Mouse (Mus musculus) limb, embryonic 11.5 days (tissue): ENCODE data around the gene Gsto2. TPM values are rescaled to one million over a fixed set of nuclear protein-coding genes. Genes with fewer than 3 reads are reported as not detected.

Experiments used
- ATAC-seq: fragments of 200-750 bp; cut with Nextera tagmentation; 2 replicates; pipeline ENCODE4 v1.8.0; 2017; ENCODE audit warnings: low read depth; ENCODE audit not compliant: insufficient number of reproducible peaks, low FRiP score, low TSS enrichment
- DNase-seq: peaks from one replicate; pipeline ENCODE4 v3.0.0-alpha.2; 2015; ENCODE audit warnings: low spot score
- H3K27ac ChIP-seq: fragments of 300-500 bp; sonication (generic); replicated peaks from 2 replicates; pipeline ENCODE4 v1.5.1; 2014; ENCODE audit warnings: low read depth, mild to moderate bottlenecking, low read length
- H3K27me3 ChIP-seq: fragments of 300-500 bp; sonication (generic); 2 replicates; pipeline ENCODE4 v1.6.1; 2014; ENCODE audit warnings: mild to moderate bottlenecking, low read length, mixed read lengths; ENCODE audit not compliant: control insufficient read depth, insufficient read depth
- H3K36me3 ChIP-seq: fragments of 300-500 bp; sonication (generic); 2 replicates; pipeline ENCODE4 v1.6.1; 2014; ENCODE audit warnings: mild to moderate bottlenecking, low read length, moderate library complexity, mixed read lengths; ENCODE audit not compliant: control insufficient read depth, insufficient read depth
- H3K4me1 ChIP-seq: fragments of 300-500 bp; sonication (generic); 2 replicates; pipeline ENCODE4 v1.6.1; 2014; ENCODE audit warnings: low read length, mixed read lengths; ENCODE audit not compliant: control insufficient read depth, insufficient read depth
- H3K4me2 ChIP-seq: fragments of 300-500 bp; sonication (generic); 2 replicates; pipeline ENCODE4 v1.6.1; 2014; ENCODE audit warnings: low read depth, mild to moderate bottlenecking, moderate library complexity; ENCODE audit not compliant: severe bottlenecking
- H3K4me3 ChIP-seq: fragments of 300-500 bp; sonication (generic); 2 replicates; pipeline ENCODE4 v1.5.1; 2014; ENCODE audit warnings: low read depth, low read length
- H3K9ac ChIP-seq: fragments of 300-500 bp; sonication (generic); 2 replicates; pipeline ENCODE4 v1.6.1; 2014; ENCODE audit warnings: mild to moderate bottlenecking, low read length
- H3K9me3 ChIP-seq: fragments of 300-500 bp; sonication (generic); 2 replicates; pipeline ENCODE4 v1.6.1; 2016; ENCODE audit warnings: low read length; ENCODE audit not compliant: control insufficient read depth
- WGBS: fragments of 180-500 bp; shearing (Covaris S2); extraction: QIAGEN DNeasy Blood & Tissue Kit; methylation state at CpG from one replicate; pipeline ENCODE4 v1.1.7; 2014; 5-methylcytosine and 5-hydroxymethylcytosine counted together
- polyA plus RNA-seq: library from polyadenylated mRNA; unstranded; fragments of >200 nt; fragmentation: Nextera tagmentation; extraction: Ambion mirVana; gene quantifications from 2 replicates; pipeline ENCODE4 v1.2.1, GENCODE M21; 2014

Gsto2 gene
- polyA plus RNA-seq, 1 experiment from 2014 or later, result 1.1 TPM

DNA sequence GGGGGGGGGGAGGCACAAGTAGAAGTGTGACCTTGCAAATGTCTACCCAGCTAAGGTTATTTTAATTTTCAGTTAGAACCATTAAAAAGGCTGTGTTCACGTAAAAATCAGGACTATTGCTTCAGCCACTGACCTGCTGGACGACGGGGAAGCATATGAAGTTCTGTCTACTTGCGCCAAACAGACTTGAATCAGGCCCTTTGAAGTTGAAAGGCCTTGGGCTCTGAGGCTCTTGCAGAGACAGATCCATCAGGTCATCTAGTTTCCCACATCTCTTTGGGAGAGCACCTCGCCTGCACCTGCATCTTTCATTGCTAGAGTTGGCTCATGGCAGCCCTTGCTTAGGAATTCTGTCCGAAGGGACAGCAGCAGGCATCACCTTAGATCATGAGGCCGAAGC is 48.0 kb downstream of the Gsto2 start:
- no peak overlapping the region for H3K27ac ChIP-seq
- no peaks in the 10 kb centered on the region for H3K27me3 ChIP-seq
- WGBS, result 67% methylated on average over 7 of the region's 7 CpGs
- H3K9me3 ChIP-seq, result no peaks in the 10 kb centered on the region
- H3K4me2 ChIP-seq, result no peak overlapping the region
- H3K4me3 ChIP-seq, result no peak overlapping the region
- H3K4me1 ChIP-seq, result peaks cover 34% of the 10 kb centered on the region
- ATAC-seq (no peak), DNase-seq (no peak)
- no peaks in the 10 kb centered on the region for H3K36me3 ChIP-seq
- H3K9ac ChIP-seq, result no peak overlapping the region

DNA sequence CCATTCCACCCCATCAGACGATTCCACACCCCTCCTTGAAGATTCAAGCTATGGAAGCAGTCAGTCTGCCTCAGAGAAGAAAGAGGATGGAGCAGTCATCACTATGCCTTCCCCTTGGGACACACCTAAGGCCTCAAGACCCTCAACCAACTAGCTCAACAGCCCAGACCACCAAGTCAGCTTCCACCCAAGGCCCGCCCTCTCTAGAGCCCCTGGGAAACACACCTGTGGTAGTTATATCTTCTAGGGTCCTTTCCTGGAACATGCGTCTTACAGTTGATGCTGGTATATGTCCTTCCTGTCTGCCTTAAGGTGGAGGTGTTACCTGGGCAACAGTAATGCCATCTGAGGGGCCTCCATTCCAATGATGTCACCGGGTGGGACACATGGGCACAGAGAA is 48.9 kb downstream of the Gsto2 start:
- H3K27me3 ChIP-seq, result no peaks in the 10 kb centered on the region
- H3K4me1 ChIP-seq, result peaks cover 28% of the 10 kb centered on the region
- no peak overlapping the region for H3K4me3 ChIP-seq
- H3K9me3 ChIP-seq, result no peaks in the 10 kb centered on the region
- no peak overlapping the region for H3K9ac ChIP-seq
- ATAC-seq (no peak), DNase-seq (no peak)
- H3K36me3 ChIP-seq, result no peaks in the 10 kb centered on the region
- WGBS, result 91% methylated on average over 4 of the region's 4 CpGs
- H3K4me2 ChIP-seq, result no peak overlapping the region
- H3K27ac ChIP-seq, result no peak overlapping the region

DNA sequence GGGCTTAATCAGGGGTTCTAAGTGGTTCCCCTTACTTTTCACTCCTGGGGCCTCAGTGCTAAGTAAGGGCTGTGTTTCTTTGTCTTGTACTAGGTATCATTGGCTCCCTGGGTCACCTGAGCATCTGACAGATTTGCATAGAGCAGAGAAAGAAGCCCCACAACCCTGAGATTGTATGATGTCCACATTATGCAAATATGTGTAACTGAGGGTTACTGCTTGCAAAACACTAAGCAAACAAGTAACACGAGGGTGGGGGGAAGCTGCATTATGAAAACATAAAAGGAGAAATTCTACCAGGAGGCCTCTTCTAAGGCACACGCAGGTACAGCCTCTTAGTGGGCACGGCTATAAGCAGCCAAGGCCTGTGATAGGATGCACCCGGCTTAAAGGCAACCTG is 49.9 kb downstream of the Gsto2 start:
- no peak overlapping the region for H3K4me3 ChIP-seq
- no peaks in the 10 kb centered on the region for H3K9me3 ChIP-seq
- H3K9ac ChIP-seq, result no peak overlapping the region
- no peaks in the 10 kb centered on the region for H3K36me3 ChIP-seq
- H3K27ac ChIP-seq, result no peak overlapping the region
- DNase-seq (no peak), ATAC-seq (no peak)
- no peaks in the 10 kb centered on the region for H3K27me3 ChIP-seq
- WGBS, result 84% methylated on average over 4 of the region's 4 CpGs
- peaks cover 25% of the 10 kb centered on the region for H3K4me1 ChIP-seq
- no peak overlapping the region for H3K4me2 ChIP-seq

DNA sequence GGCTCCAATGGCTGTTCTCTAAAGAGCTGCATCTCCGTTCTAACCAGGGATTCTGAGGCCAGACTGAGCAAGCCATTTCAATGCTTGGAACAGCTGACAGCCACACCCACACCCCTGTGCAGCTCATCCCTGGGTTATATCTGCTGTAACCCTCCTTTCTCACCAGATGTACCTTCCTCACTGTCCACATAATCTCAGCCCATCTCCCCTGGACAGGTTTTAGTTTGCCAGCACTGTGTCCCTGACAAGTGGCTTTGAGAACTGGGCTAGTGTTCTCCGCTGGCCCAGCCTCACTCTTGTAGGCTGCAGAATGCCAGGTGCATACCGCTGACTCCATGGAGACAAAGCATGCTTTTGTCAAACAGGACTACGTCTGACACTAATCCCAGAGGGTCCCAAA is 52.1 kb downstream of the Gsto2 start:
- 29% methylated on average over 4 of the region's 4 CpGs for WGBS
- H3K36me3 ChIP-seq, result no peaks in the 10 kb centered on the region
- H3K9me3 ChIP-seq, result no peaks in the 10 kb centered on the region
- no peak overlapping the region for H3K27ac ChIP-seq
- no peak overlapping the region for H3K9ac ChIP-seq
- H3K27me3 ChIP-seq, result no peaks in the 10 kb centered on the region
- peak overlapping the region; percentile 81; the same call in 1 of the 2 replicates for H3K4me3 ChIP-seq
- ATAC-seq (no peak), DNase-seq (no peak)
- H3K4me1 ChIP-seq, result peaks cover 20% of the 10 kb centered on the region
- peak overlapping the region; percentile 81 for H3K4me2 ChIP-seq

DNA sequence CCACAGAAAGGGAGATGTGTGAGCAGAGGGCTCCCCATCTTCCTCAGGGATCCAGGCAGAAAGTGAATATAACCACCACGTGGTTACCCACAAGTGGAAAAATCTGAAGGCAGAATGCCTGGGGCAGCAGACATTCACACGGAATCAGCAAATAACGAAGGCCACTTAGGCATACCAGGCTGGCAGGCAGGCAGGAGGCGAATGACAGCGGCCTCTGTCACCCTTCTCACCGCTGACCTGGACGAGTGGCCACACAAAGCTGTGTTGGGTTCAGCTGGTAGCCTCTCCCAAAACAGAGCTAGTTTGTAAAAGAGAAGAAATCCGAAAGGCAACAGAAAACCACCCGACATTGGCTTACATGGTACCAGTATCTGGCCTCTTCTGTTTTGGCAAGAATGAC is 52.7 kb downstream of the Gsto2 start:
- Histone ChIP-seq H3K27ac (no peak overlapping the region; the same call in 1 of the 2 replicates), H3K4me2 (peak overlapping the region; percentile 81), H3K27me3 (no peaks in the 10 kb centered on the region), H3K36me3 (no peaks in the 10 kb centered on the region), H3K4me1 (peaks cover 20% of the 10 kb centered on the region), H3K9ac (peak overlapping the region; percentile 96), H3K9me3 (no peaks in the 10 kb centered on the region), H3K4me3 (peak overlapping the region; percentile 81)
- DNase-seq (no peak), ATAC-seq (no peak)
- 20% methylated on average over 9 of the region's 9 CpGs for WGBS

DNA sequence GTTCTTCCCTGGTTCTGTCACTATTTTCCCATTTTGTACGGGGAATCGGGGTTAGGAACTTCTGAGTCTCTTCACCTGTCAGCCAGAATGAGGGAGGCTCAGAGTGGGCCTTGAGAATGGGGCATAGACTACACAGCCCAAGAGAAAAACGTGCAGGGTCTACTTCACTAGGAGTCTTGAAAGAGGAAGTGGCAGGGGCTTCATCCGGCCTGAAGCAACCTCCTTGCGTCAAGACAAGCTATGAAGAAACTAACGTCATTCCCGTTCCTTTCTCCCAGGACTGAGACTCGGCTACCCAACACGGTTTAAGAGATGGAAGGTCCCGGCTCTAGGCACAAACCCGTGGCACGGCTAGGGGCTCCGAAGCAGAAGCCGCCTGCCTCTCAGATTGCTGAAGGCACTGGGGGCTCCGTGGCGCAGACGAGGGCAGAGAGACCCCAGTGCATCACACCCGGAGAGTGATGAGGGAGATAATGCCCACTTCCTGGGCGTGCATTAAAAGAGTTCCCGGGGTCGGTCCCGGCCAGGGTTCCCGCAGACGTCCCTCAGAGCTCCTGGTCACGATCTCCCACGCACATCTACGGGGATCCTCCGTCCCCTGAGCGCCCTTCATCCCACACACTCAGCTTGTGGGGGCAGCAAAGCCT is 53.2 kb downstream of the Gsto2 start:
- Histone ChIP-seq H3K4me3 (peak overlapping the region; percentile 81), H3K9me3 (no peaks in the 10 kb centered on the region), H3K36me3 (no peaks in the 10 kb centered on the region), H3K27me3 (no peaks in the 10 kb centered on the region), H3K9ac (peak overlapping the region; percentile 96), H3K4me2 (peak overlapping the region; percentile 81), H3K27ac (peak overlapping the region; percentile 93), H3K4me1 (peaks cover 20% of the 10 kb centered on the region)
- ATAC-seq (no peak; the same call in none of the 2 replicates), DNase-seq (peak; percentile 61)
- WGBS, result under 1% methylated on average over 29 of the region's 29 CpGs

DNA sequence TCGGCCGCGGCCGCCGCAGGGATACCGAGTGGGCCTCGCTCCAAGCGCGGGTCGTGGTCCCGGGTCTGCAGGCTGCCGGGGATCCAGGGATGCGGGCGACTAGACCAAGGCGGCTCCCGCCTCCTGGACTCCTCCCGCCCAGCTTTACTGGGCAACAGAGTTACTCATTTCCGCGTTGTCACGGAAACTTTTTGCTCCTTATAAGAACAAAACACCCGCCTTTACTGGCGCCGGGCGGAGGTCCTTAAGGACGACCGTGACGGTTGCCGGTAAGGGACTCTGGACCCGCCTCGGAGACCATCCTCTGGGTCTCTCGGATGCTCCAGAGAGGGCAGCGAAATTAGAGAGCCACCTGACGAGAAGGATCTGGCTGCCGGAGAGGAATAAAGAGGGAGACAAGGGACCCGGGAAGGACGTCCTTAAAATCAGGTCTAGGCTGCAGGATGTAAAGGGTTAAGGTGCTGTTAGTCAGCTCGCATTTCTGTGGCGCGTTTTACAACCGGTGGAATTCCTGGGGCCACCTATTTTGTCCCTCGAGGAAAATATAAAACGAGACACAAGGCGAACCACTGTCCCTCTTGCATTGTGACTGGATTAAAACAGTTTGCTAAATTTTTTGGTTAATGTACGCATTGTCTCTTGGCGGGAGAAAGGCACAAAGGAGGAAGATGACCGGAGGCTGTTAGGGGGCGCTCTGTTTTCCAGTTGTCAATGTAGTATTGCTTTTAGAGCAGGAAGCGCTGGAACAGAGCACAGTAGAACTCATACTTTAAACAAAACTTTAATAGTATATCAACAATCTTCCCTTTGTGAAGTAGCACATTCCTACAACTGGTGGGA is 54.0 kb downstream of the Gsto2 start, which contains the start of the genes Cfap43 and Itprip:
Gene Cfap43, minus strand, starts transcription at position 162 of the 840 bp plus-strand sequence.
Gene Itprip, minus strand, starts transcription at position 174 of the 840 bp plus-strand sequence.
- peaks cover 20% of the 10 kb centered on the region for H3K4me1 ChIP-seq
- no peaks in the 10 kb centered on the region for H3K36me3 ChIP-seq
- no peaks in the 10 kb centered on the region for H3K27me3 ChIP-seq
- H3K4me2 ChIP-seq, result peak within 1 kb of the TSS; percentile 81
- DNase-seq, result peak; percentile 87
- H3K9ac ChIP-seq, result peak within 1 kb of the TSS; percentile 96
- peak; percentile 74 for ATAC-seq
- H3K9me3 ChIP-seq, result no peaks in the 10 kb centered on the region
- H3K27ac ChIP-seq, result peak within 1 kb of the TSS; percentile 93
- under 1% methylated on average over 48 of the region's 48 CpGs for WGBS
- peak within 1 kb of the TSS; percentile 81 for H3K4me3 ChIP-seq

DNA sequence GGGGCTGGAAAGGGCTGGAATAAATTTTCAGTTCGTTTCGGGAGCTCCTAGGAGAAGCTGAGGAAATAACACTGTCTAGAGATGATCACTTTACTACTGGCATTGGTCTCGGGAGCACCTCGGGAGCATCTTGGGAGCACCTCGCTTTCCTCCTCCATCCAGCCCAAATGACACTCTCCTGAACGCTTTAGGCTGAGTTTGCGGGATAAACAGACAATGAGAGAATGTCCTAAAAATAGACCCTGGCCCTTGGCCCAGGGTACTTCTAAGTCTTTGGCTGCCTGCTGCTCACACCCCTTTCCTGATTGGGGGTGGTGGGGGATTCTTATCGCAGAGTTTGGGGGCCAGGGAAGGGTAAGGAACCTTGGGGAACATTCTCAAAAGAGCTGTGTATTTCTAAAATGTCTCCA is 54.6 kb downstream of the Gsto2 start:
- H3K36me3 ChIP-seq, result no peaks in the 10 kb centered on the region
- no peaks in the 10 kb centered on the region for H3K27me3 ChIP-seq
- peak overlapping the region; percentile 81 for H3K4me3 ChIP-seq
- no peak for ATAC-seq
- H3K9me3 ChIP-seq, result no peaks in the 10 kb centered on the region
- H3K4me1 ChIP-seq, result peaks cover 20% of the 10 kb centered on the region
- H3K4me2 ChIP-seq, result peak overlapping the region; percentile 81
- peak overlapping the region; percentile 93; the same call in 1 of the 2 replicates for H3K27ac ChIP-seq
- H3K9ac ChIP-seq, result peak overlapping the region; percentile 96
- WGBS, result 8% methylated on average over 8 of the region's 8 CpGs
- no peak for DNase-seq
